In the genomic region with DNA sequence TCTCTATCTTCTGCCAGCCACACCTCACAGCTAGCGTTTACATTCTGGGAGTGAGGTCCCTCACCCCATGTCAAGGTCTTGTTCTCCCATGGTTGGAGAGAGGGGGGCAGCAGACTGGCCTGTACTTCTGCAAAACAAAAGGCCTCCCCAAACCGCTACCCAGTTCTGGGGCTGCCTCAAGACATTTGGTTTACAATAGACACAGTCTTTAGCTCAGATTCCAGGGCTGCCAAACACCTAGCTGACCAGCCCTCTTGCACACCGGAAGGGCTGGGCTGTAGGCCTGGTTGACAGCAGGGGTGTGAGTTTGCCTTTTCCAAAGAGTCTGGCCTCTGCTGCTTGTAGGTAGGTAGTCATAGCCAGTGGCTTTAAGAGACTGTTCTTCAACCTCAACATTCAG, we compare ENCODE assay signal across 16 mouse cellular contexts. TPM values are rescaled to one million over a fixed set of nuclear protein-coding genes. Genes with fewer than 3 reads are reported as not detected.
A peak's percentile ranks its signal among the peaks of the same experiment; 100 is the strongest.
DNase-seq lines count a peak whose midpoint lies in the region; ATAC-seq lines count a peak whose summit lies in the region.
"Had no signal": no experiment of that assay in that cellular context is flagged by ENCODE, and none has a peak within 500 bp of the region (broad histone marks: within the 10 kb centered on the region; RNA-seq: fewer than 3 reads in every experiment).

No protein-coding gene starts in this region.

- no peak overlapping the region; the same call in 1 of the 2 replicates for H3K9ac ChIP-seq in forebrain, embryonic 11.5 days (ENCODE audit: low read length)
- peak overlapping the region; percentile 81; the same call in 1 of the 2 replicates for H3K9ac ChIP-seq in hindbrain, embryonic 14.5 days
- H3K9ac ChIP-seq in neural tube, embryonic 12.5 days, result no peak overlapping the region
- H3K9ac ChIP-seq: liver, postnatal 0 days had no signal

- peaks cover 80% of the 10 kb centered on the region for H3K27me3 ChIP-seq in forebrain, embryonic 10.5 days (ENCODE audit: poor library complexity, severe bottlenecking)
- H3K27me3 ChIP-seq in forebrain, embryonic 11.5 days (ENCODE audit: control insufficient read depth, insufficient read depth, low read length), result peaks cover 27% of the 10 kb centered on the region
- H3K27me3 ChIP-seq in hindbrain, embryonic 14.5 days (ENCODE audit: control insufficient read depth, insufficient read depth, low read length), result no peaks in the 10 kb centered on the region
- peaks cover 22% of the 10 kb centered on the region for H3K27me3 ChIP-seq in neural tube, embryonic 12.5 days (replicated peaks)

- H3K4me3 ChIP-seq in forebrain, embryonic 10.5 days, result peak overlapping the region; percentile 87; the same call in 1 of the 2 replicates
- H3K4me3 ChIP-seq in forebrain, embryonic 11.5 days (ENCODE audit: low read depth, low read length), result no peak overlapping the region
- H3K4me3 ChIP-seq in hindbrain, embryonic 14.5 days (replicated peaks; ENCODE audit: low read length), result no peak overlapping the region
- H3K4me3 ChIP-seq in neural tube, embryonic 12.5 days, result no peak overlapping the region
- H3K4me3 ChIP-seq: myocyte had no signal

- H3K27ac ChIP-seq in forebrain, embryonic 10.5 days, result no peak overlapping the region
- H3K27ac ChIP-seq in forebrain, embryonic 11.5 days (ENCODE audit: low read depth, low read length), result no peak overlapping the region
- no peak overlapping the region for H3K27ac ChIP-seq in hindbrain, embryonic 14.5 days
- no peak overlapping the region for H3K27ac ChIP-seq in neural tube, embryonic 12.5 days
- H3K27ac ChIP-seq: macrophage had no signal

- 34% methylated on average over 3 of the region's 3 CpGs for WGBS in forebrain, embryonic 10.5 days
- 24% methylated on average over 3 of the region's 3 CpGs for WGBS in forebrain, embryonic 11.5 days
- WGBS in hindbrain, embryonic 14.5 days, result 23% methylated on average over 3 of the region's 3 CpGs
- 29% methylated on average over 3 of the region's 3 CpGs for WGBS in neural tube, embryonic 12.5 days

- peaks cover 27% of the 10 kb centered on the region for H3K36me3 ChIP-seq in forebrain, embryonic 10.5 days (replicated peaks)
- no peaks in the 10 kb centered on the region for H3K36me3 ChIP-seq in forebrain, embryonic 11.5 days (ENCODE audit: control insufficient read depth, insufficient read depth, low read length)
- peaks cover 31% of the 10 kb centered on the region for H3K36me3 ChIP-seq in hindbrain, embryonic 14.5 days (replicated peaks; ENCODE audit: control insufficient read depth, insufficient read depth)
- peaks cover 31% of the 10 kb centered on the region for H3K36me3 ChIP-seq in neural tube, embryonic 12.5 days

- no peaks in the 10 kb centered on the region for H3K9me3 ChIP-seq in forebrain, embryonic 10.5 days
- no peaks in the 10 kb centered on the region for H3K9me3 ChIP-seq in forebrain, embryonic 11.5 days (ENCODE audit: control insufficient read depth, low read length)
- H3K9me3 ChIP-seq in hindbrain, embryonic 14.5 days (ENCODE audit: control insufficient read depth, low read length), result no peaks in the 10 kb centered on the region
- H3K9me3 ChIP-seq in neural tube, embryonic 12.5 days, result no peaks in the 10 kb centered on the region
- H3K9me3 ChIP-seq: G1E had no signal

- no peak overlapping the region for H3K4me2 ChIP-seq in forebrain, embryonic 11.5 days (ENCODE audit: low read depth, low read length, severe bottlenecking)
- H3K4me2 ChIP-seq in hindbrain, embryonic 14.5 days (replicated peaks), result peak overlapping the region; percentile 68
- H3K4me2 ChIP-seq in neural tube, embryonic 12.5 days (replicated peaks), result peak overlapping the region; percentile 81

- intact Hi-C loops in gastrocnemius, postnatal 14 days (cut with DNase I; ENCODE audit: low total_unique reads), result no loop called here

- H3K4me1 ChIP-seq in forebrain, embryonic 10.5 days, result peaks cover 61% of the 10 kb centered on the region
- peaks cover 26% of the 10 kb centered on the region for H3K4me1 ChIP-seq in forebrain, embryonic 11.5 days (replicated peaks; ENCODE audit: control insufficient read depth, insufficient read depth, low read length)
- H3K4me1 ChIP-seq in hindbrain, embryonic 14.5 days (replicated peaks; ENCODE audit: control insufficient read depth, insufficient read depth, low read length), result peaks cover 32% of the 10 kb centered on the region
- peaks cover 51% of the 10 kb centered on the region for H3K4me1 ChIP-seq in neural tube, embryonic 12.5 days

- ATAC-seq in forebrain, embryonic 11.5 days (replicated peaks; ENCODE audit: low FRiP score), result no peak
- ATAC-seq in hindbrain, embryonic 14.5 days (ENCODE audit: low FRiP score), result no peak
- no peak for ATAC-seq in neural tube, embryonic 12.5 days (ENCODE audit: low FRiP score, low read depth)
- ATAC-seq: liver, postnatal 0 days had no signal

- DNase-seq in forebrain, embryonic 10.5 days (ENCODE audit: extremely low spot score, low spot score), result no peak
- DNase-seq in forebrain, embryonic 11.5 days (ENCODE audit: low spot score), result no peak
- DNase-seq in R1 (ENCODE audit: low read depth, low spot score), result peak; percentile 67
- no peak for DNase-seq in hindbrain, embryonic 14.5 days (ENCODE audit: low spot score)
- no peak for DNase-seq in retina, embryonic 14.5 days (ENCODE audit: low spot score)
- no peak for DNase-seq in gastrocnemius, postnatal 14 days
- DNase-seq in adrenal gland, adult 2 months, result no peak
- DNase-seq: adrenal gland, postnatal 36 days; heart, postnatal 14 days; kidney, adult 18-20 months; kidney, postnatal 36 days; liver, postnatal 0 days had no signal

RNA-seq across cellular contexts. Expression of a gene that starts 6.5 kb away (rescaled TPM):
- 19.9 and 21.7 TPM in 2 replicates for polyA plus RNA-seq in forebrain, embryonic 10.5 days (2016; fragmentation: Nextera tagmentation; extraction: Ambion mirVana)
- 45.3 and 46.9 TPM in 2 replicates for polyA plus RNA-seq in forebrain, embryonic 11.5 days (2014; fragmentation: Nextera tagmentation; extraction: Ambion mirVana)
- polyA plus RNA-seq in hindbrain, embryonic 14.5 days (2014; fragmentation: Nextera tagmentation; extraction: Ambion mirVana), result 98.3 and 101 TPM in 2 replicates
- polyA plus RNA-seq in neural tube, embryonic 12.5 days (2016; fragmentation: Nextera tagmentation; extraction: Ambion mirVana), result 108 and 127 TPM in 2 replicates
- 1 to 10 TPM; 6.6 to 9.5 TPM for total RNA-seq in gastrocnemius, postnatal 14 days (2021)
- total RNA-seq in adrenal gland, adult 2 months (2021), result 10 to 100 TPM; 12.8 to 17.7 TPM
- polyA plus RNA-seq in adrenal gland, adult 2 months (2012; rRNA removed), result 25.9 and 31.1 TPM in 2 replicates

RNA-seq across cellular contexts. Expression of a gene that starts 25.5 kb away (rescaled TPM):
- 27.3 and 28.5 TPM in 2 replicates for polyA plus RNA-seq in forebrain, embryonic 10.5 days (2016; fragmentation: Nextera tagmentation; extraction: Ambion mirVana)
- 24.2 and 31.2 TPM in 2 replicates for polyA plus RNA-seq in forebrain, embryonic 11.5 days (2014; fragmentation: Nextera tagmentation; extraction: Ambion mirVana)
- 22.5 and 24.2 TPM in 2 replicates for polyA plus RNA-seq in hindbrain, embryonic 14.5 days (2014; fragmentation: Nextera tagmentation; extraction: Ambion mirVana)
- 16.4 and 23.2 TPM in 2 replicates for polyA plus RNA-seq in neural tube, embryonic 12.5 days (2016; fragmentation: Nextera tagmentation; extraction: Ambion mirVana)
- 10 to 100 TPM; 45.1 to 48.1 TPM for total RNA-seq in gastrocnemius, postnatal 14 days (2021)
- total RNA-seq in adrenal gland, adult 2 months (2021), result 10 to 100 TPM; 65.5 to 84.6 TPM
- 25.6 and 27.7 TPM in 2 replicates for polyA plus RNA-seq in adrenal gland, adult 2 months (2012; rRNA removed)

RNA-seq across cellular contexts. Expression of a gene that starts 27.3 kb away (rescaled TPM):
- polyA plus RNA-seq in forebrain, embryonic 10.5 days (2016; fragmentation: Nextera tagmentation; extraction: Ambion mirVana), result 9.4 and 11.9 TPM in 2 replicates
- 11.2 and 12.3 TPM in 2 replicates for polyA plus RNA-seq in forebrain, embryonic 11.5 days (2014; fragmentation: Nextera tagmentation; extraction: Ambion mirVana)
- 8.4 and 11.0 TPM in 2 replicates for polyA plus RNA-seq in hindbrain, embryonic 14.5 days (2014; fragmentation: Nextera tagmentation; extraction: Ambion mirVana)
- 14.5 and 16.3 TPM in 2 replicates for polyA plus RNA-seq in neural tube, embryonic 12.5 days (2016; fragmentation: Nextera tagmentation; extraction: Ambion mirVana)
- total RNA-seq in gastrocnemius, postnatal 14 days (2021), result 10 to 100 TPM; 33.1 to 36.4 TPM
- 10 to 100 TPM; 35.5 to 67.1 TPM for total RNA-seq in adrenal gland, adult 2 months (2021)
- 44.6 and 49.2 TPM in 2 replicates for polyA plus RNA-seq in adrenal gland, adult 2 months (2012; rRNA removed)
- polyA plus RNA-seq: G1E had no signal

RNA-seq across cellular contexts. Expression of a gene that starts 40.1 kb away (rescaled TPM):
- polyA plus RNA-seq in forebrain, embryonic 10.5 days (2016; fragmentation: Nextera tagmentation; extraction: Ambion mirVana), result 1.8 and 2.2 TPM in 2 replicates
- polyA plus RNA-seq in forebrain, embryonic 11.5 days (2014; fragmentation: Nextera tagmentation; extraction: Ambion mirVana), result 1.9 and 2.8 TPM in 2 replicates
- polyA plus RNA-seq in hindbrain, embryonic 14.5 days (2014; fragmentation: Nextera tagmentation; extraction: Ambion mirVana), result 6.0 and 6.1 TPM in 2 replicates
- 7.8 and 9.7 TPM in 2 replicates for polyA plus RNA-seq in neural tube, embryonic 12.5 days (2016; fragmentation: Nextera tagmentation; extraction: Ambion mirVana)
- 1 to 10 TPM in 1 of 2 experiments, under 1 TPM in 1; 0.40 to 1.2 TPM for total RNA-seq in gastrocnemius, postnatal 14 days (2021)
- 1 to 10 TPM; 3.9 to 4.0 TPM for total RNA-seq in adrenal gland, adult 2 months (2021)
- 1.4 and 3.0 TPM in 2 replicates for polyA plus RNA-seq in adrenal gland, adult 2 months (2012; rRNA removed)
